Mouse (Mus musculus) liver, adult 2 months (tissue): Measurements from ENCODE around the gene Eva1c. TPM values are rescaled to one million over a fixed set of nuclear protein-coding genes. Genes with fewer than 3 reads are reported as not detected.

Experiments used
- DNase-seq: peaks from one replicate; pipeline ENCODE4 v3.0.0-alpha.2; 2011; ENCODE audit warnings: low read depth, low spot score; ENCODE audit errors: extremely low read depth
- H3K27ac ChIP-seq: fragments of 200-500 bp; replicated peaks from 2 replicates; pipeline ENCODE4 v1.5.1; 2012; ENCODE audit warnings: low read depth, mild to moderate bottlenecking, control low read depth, inconsistent platforms, low read length; ENCODE audit not compliant: insufficient read depth
- H3K27me3 ChIP-seq: fragments of 200-500 bp; 2 replicates; pipeline ENCODE4 v1.6.1; 2012; ENCODE audit warnings: mild to moderate bottlenecking, moderate library complexity, low read length, inconsistent platforms; ENCODE audit not compliant: control insufficient read depth, insufficient read depth
- H3K36me3 ChIP-seq: fragments of 200-500 bp; 2 replicates; pipeline ENCODE4 v1.6.1; 2012; ENCODE audit warnings: low read length, inconsistent platforms; ENCODE audit not compliant: control insufficient read depth, insufficient read depth
- H3K4me1 ChIP-seq: fragments of 200-500 bp; 2 replicates; pipeline ENCODE4 v1.6.1; 2011; ENCODE audit warnings: low read length; ENCODE audit not compliant: control insufficient read depth, insufficient read depth
- H3K4me3 ChIP-seq: fragments of 200-500 bp; 2 replicates; pipeline ENCODE4 v1.5.1; 2011; ENCODE audit warnings: low read depth, mild to moderate bottlenecking, control low read depth, low read length, moderate library complexity; ENCODE audit not compliant: insufficient read depth
- H3K79me2 ChIP-seq: fragments of 200-500 bp; 2 replicates; pipeline ENCODE4 v1.6.1; 2012; ENCODE audit warnings: inconsistent platforms, mild to moderate bottlenecking, low read length, moderate library complexity; ENCODE audit not compliant: control insufficient read depth, insufficient read depth
- H3K9ac ChIP-seq: fragments of 200-500 bp; 2 replicates; pipeline ENCODE4 v1.6.1; 2012; ENCODE audit warnings: low read depth, mild to moderate bottlenecking, control low read depth, inconsistent platforms, low read length
- CTCF ChIP-seq: fragments of 200-500 bp; IDR thresholded peaks from 2 replicates; pipeline ENCODE4 v1.5.1; 2011; ENCODE audit warnings: low read depth, low read length, control low read depth
- POLR2A ChIP-seq: fragments of 200-500 bp; IDR thresholded peaks from 2 replicates; pipeline ENCODE4 v1.6.1; 2011; ENCODE audit warnings: low read length, control low read depth; ENCODE audit not compliant: insufficient read depth; ENCODE audit errors: extremely low read depth
- WGBS: fragments of 180-500 bp; shearing (Covaris S2); methylation state at CpG from one replicate; pipeline ENCODE4 v1.1.7; 2018; 5-methylcytosine and 5-hydroxymethylcytosine counted together
- polyA plus RNA-seq: library from polyadenylated mRNA; depleted of rRNA; stranded (reverse); fragments of >200 nt; gene quantifications from 2 replicates; pipeline ENCODE4 v1.2.3, GENCODE M21; 2012
- total RNA-seq: library from RNA; depleted of rRNA; stranded (reverse); fragments of >200 nt; gene quantifications from 2 replicates; pipeline ENCODE4 v1.2.3, GENCODE M21; 2014

The Eva1c gene
- total and polyA plus RNA-seq, 2 experiments: 0.37 to 0.38 TPM

GRCm38 (mm10) chr16:90863036-90863435 is 36.5 kb downstream of the Eva1c start:
- H3K79me2 ChIP-seq: no peaks in the 10 kb centered on the region
- no peaks in the 10 kb centered on the region for H3K27me3 ChIP-seq
- no peak overlapping the region for H3K27ac ChIP-seq
- 14% methylated on average over 3 of the region's 3 CpGs for WGBS
- TF ChIP-seq POLR2A: no peak
- no peak for TF ChIP-seq CTCF
- no peak overlapping the region for H3K4me3 ChIP-seq
- H3K4me1 ChIP-seq: peaks cover 12% of the 10 kb centered on the region
- no peaks in the 10 kb centered on the region for H3K36me3 ChIP-seq
- peak; percentile 88 for DNase-seq
- no peak overlapping the region for H3K9ac ChIP-seq

GRCm38 (mm10) chr16:90863468-90864046 is 37.0 kb downstream of the Eva1c start:
- H3K9ac ChIP-seq: no peak overlapping the region
- H3K4me1 ChIP-seq: peaks cover 11% of the 10 kb centered on the region
- no peaks in the 10 kb centered on the region for H3K27me3 ChIP-seq
- H3K79me2 ChIP-seq: no peaks in the 10 kb centered on the region
- DNase-seq: peak; percentile 19
- WGBS: 72% methylated on average over 10 of the region's 10 CpGs
- TF ChIP-seq POLR2A (no peak), CTCF (no peak)
- no peak overlapping the region for H3K4me3 ChIP-seq
- H3K36me3 ChIP-seq: no peaks in the 10 kb centered on the region
- H3K27ac ChIP-seq: no peak overlapping the region

- Histone ChIP-seq H3K9ac (no peak overlapping the region), H3K27me3 (no peaks in the 10 kb centered on the region), H3K4me1 (peaks cover 11% of the 10 kb centered on the region), H3K36me3 (no peaks in the 10 kb centered on the region), H3K27ac (no peak overlapping the region), H3K79me2 (no peaks in the 10 kb centered on the region), H3K4me3 (no peak overlapping the region)
- WGBS: 69% methylated on average over 7 of the region's 7 CpGs
- no peak for DNase-seq
- no peak for TF ChIP-seq CTCF
- TF ChIP-seq POLR2A: no peak
Observed at GRCm38 (mm10) chr16:90864693-90865092, 38.2 kb downstream of the Eva1c start.

- no peaks in the 10 kb centered on the region for H3K27me3 ChIP-seq
- H3K27ac ChIP-seq: no peak overlapping the region
- no peaks in the 10 kb centered on the region for H3K79me2 ChIP-seq
- H3K4me3 ChIP-seq: no peak overlapping the region
- WGBS: 71% methylated on average over 9 of the region's 9 CpGs
- H3K9ac ChIP-seq: no peak overlapping the region
- no peak for DNase-seq
- no peak for TF ChIP-seq CTCF
- TF ChIP-seq POLR2A: no peak
- H3K4me1 ChIP-seq: peaks cover 11% of the 10 kb centered on the region
- H3K36me3 ChIP-seq: no peaks in the 10 kb centered on the region
Observed at GRCm38 (mm10) chr16:90865652-90866051, 39.1 kb downstream of the Eva1c start.

- Histone ChIP-seq H3K4me3 (no peak overlapping the region), H3K4me1 (peaks cover 8% of the 10 kb centered on the region), H3K79me2 (no peaks in the 10 kb centered on the region), H3K27ac (no peak overlapping the region), H3K36me3 (no peaks in the 10 kb centered on the region), H3K27me3 (no peaks in the 10 kb centered on the region), H3K9ac (no peak overlapping the region)
- TF ChIP-seq CTCF: no peak
- no peak for TF ChIP-seq POLR2A
- no peak for DNase-seq
- WGBS: 49% methylated on average over 7 of the region's 7 CpGs
Observed at GRCm38 (mm10) chr16:90868129-90868528, 41.6 kb downstream of the Eva1c start.

- TF ChIP-seq CTCF (no peak), POLR2A (no peak)
- Histone ChIP-seq H3K27me3 (no peaks in the 10 kb centered on the region), H3K36me3 (no peaks in the 10 kb centered on the region), H3K4me3 (no peak overlapping the region), H3K79me2 (no peaks in the 10 kb centered on the region), H3K27ac (no peak overlapping the region), H3K9ac (no peak overlapping the region), H3K4me1 (no peaks in the 10 kb centered on the region)
- DNase-seq: no peak
- WGBS: 59% methylated on average over 4 of the region's 4 CpGs
Observed at GRCm38 (mm10) chr16:90869361-90869760, 42.8 kb downstream of the Eva1c start.
